Mouse (Mus musculus) frontal cortex, postnatal 25 days (tissue): ENCODE data around the gene Vmn2r70.

Source experiments
- DNase-seq, 2 experiments: peaks; one replicate each; pipeline ENCODE4 v3.0.0; 2022; ENCODE audit warnings: low spot score in 2 of 2

The Vmn2r70 gene

DNA sequence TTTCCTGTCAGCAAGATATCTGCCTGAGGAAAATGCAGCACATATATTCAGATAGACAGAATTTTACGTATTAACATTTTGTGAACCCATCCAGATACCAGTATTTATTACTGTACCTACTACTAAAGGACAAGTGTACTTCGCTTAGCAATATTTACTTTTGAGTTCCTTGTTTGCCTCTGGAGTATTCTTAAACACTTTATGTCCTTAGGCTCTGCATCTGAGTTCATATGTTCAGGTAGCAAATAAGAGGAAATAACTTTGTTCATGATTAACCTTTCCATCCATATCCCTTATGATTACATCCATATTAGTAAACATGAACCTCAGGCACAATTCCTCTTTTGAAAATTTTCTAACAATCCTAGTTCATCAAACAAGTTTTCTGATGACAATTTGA, at the start of gene Vmn2r70:
Gene Vmn2r70, minus strand, starts transcription at position 101 of the 400 bp plus-strand sequence.
- no peak for DNase-seq

DNA sequence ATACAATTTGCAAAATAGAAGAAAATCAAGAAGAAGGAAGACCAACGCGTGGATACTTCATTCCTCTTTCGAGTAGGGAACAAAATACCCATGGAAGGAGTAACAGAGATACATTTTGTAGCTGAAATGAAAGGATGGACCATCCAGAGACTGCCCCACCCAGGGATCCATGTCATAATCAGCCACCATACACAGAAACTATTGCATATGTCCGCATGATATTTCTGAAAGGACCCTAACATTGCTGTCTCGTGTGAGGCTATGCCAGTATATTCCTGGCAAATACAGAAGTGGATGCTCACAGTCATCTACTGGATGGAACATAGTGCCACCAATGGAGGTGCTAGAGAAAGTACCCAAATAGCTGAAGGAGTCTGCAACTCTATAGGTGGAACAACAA, 6.2 kb downstream of the Vmn2r70 start, which contains the start of gene Vmn2r71:
Gene Vmn2r71, plus strand, starts transcription at position 301 of the 400 bp plus-strand sequence.
- no peak for DNase-seq

DNA sequence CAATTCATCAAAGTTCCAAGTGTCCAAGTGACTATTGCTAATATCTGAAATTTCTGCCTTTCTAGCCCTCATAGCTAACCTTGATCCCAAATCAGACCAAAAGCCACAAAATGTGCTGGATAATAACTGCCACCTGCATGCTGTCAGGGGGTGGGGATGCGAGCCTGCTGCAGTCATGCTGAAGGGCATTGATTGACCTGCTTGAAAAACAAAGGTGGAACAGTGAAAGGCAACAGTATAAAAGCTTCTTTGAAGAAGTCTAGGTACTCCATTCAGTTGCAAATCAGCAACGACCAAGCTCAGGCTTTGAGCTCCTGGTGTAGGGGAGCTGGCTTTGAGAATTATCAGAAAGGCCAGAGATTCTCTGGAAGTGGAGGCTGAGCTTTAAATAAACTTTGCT, 25.9 kb downstream of the Vmn2r70 start:
- DNase-seq: no peak

DNA sequence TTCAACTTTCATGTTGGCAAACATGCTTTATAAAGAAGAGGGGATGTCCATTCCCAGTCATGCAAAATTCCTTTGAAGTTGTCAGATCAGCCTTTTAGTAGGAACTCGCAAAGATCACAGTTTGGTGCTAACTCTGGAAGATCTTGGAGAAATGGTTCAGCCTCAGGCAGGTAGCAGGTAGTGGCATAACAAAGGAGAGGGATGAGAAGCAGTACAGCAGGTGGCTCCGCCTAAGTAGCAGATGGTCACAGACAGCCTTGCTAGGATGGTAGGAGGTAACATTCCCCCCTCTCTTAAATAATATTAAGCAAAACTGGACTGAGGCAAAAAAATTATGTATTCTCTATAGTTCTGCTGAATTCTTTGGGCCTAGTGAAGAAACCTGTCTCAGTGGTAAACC, 26.9 kb downstream of the Vmn2r70 start:
- no peak for DNase-seq
